Mouse (Mus musculus): ENCODE measurements around the gene Trim14. TPM values are rescaled to one million over a fixed set of nuclear protein-coding genes. Genes with fewer than 3 reads are reported as not detected.

Gene Trim14
- total RNA-seq, 2 experiments from 2014 or later, result 8.1 to 13.1 TPM

DNA sequence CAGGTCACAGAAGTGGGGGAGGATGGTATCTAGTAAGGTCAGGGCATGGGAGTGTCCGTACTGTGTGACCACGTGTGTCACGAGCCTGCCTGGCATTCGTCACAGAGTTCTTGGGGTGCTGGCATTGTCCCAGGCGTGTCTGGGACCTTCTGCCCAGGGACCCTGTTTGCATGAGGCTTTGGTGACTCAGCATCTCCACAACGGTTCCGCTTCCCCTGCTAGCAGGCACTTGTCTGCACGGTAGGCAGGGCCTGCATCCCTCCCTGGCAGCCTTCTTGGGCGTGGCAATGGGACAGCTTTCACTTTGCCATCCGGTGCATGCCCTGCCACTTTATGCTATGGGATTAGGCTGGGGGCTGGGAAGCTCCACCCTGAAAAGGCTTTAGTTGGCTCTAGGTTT, 27.9 kb upstream of the Trim14 start:
- peak; percentile 83 for ATAC-seq (replicated peaks; ENCODE audit: low FRiP score, low TSS enrichment, poor library complexity, severe bottlenecking)

DNA sequence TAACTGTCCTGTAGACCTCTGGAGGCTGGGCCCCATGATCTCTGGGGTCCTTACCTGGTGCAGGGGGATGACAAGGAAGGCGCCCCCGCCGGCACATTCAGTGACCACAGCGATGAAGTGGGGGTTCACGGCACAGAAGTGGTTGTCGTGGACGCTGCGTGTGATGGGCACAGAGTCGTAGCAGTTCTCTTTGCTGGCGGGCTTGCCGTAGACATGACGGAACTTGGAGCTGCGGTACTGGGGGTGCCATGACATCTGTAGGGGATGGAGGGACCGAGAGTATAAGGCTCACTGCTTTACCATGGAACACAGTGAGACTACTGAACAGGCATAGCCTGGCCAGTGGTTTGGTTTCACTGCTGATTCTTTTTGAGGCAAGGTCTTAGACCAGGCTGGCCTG, 26.9 kb upstream of the Trim14 start:
- no peak for ATAC-seq (replicated peaks; ENCODE audit: low FRiP score, low TSS enrichment, poor library complexity, severe bottlenecking)

DNA sequence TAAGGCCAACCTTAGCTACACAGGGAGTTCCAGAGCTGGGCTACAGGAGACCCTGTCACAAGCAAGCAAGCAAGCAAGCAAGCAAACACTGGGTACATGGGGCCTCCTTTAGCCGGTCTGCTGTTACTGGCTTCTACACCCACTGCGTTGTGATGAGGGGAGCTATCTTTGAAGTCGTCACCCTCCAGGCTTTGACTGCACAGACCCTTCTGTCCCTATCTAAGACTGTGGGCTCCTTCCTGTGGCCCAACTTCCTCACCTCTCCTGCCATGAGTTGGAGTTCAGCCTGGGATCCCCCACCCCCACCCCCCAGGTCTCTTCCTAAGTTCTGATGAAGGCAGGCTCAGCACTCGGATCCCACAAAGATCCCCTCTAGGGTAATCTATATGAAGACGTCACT, 26.1 kb upstream of the Trim14 start:
- no peak for ATAC-seq (replicated peaks; ENCODE audit: low FRiP score, low TSS enrichment, poor library complexity, severe bottlenecking)

DNA sequence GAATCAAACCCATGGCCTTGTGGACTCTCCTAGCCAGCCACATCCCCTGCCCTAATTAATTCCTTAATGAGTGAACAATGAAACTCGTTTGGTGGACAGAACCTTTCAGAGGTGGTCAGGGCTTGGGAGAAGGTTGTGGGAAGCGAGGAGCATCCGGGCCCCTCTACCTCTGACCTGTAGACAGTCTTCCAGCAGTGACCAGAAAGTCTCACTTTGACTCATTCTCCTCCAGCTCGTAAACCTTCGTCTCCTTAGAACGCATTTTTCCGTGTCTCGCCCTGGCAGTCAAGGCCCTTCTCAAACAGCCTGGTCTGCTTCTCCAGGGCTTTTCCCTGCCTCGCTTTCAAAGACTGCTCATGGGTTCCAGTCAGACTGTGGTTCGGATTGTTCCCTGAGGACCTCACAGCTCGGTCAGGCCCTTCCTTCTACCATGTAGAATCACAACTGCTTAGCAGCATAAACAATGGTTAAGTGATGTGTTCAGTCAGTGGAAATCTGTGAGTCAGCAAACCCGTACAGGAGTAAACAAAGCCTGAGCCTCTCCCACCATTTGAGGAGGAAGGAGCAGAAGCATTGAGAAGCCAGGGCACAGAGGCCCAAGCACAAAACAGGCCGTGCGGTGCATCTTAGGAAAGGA, 24.2 kb upstream of the Trim14 start:
- ATAC-seq (replicated peaks; ENCODE audit: low FRiP score, low TSS enrichment, poor library complexity, severe bottlenecking), result no peak

DNA sequence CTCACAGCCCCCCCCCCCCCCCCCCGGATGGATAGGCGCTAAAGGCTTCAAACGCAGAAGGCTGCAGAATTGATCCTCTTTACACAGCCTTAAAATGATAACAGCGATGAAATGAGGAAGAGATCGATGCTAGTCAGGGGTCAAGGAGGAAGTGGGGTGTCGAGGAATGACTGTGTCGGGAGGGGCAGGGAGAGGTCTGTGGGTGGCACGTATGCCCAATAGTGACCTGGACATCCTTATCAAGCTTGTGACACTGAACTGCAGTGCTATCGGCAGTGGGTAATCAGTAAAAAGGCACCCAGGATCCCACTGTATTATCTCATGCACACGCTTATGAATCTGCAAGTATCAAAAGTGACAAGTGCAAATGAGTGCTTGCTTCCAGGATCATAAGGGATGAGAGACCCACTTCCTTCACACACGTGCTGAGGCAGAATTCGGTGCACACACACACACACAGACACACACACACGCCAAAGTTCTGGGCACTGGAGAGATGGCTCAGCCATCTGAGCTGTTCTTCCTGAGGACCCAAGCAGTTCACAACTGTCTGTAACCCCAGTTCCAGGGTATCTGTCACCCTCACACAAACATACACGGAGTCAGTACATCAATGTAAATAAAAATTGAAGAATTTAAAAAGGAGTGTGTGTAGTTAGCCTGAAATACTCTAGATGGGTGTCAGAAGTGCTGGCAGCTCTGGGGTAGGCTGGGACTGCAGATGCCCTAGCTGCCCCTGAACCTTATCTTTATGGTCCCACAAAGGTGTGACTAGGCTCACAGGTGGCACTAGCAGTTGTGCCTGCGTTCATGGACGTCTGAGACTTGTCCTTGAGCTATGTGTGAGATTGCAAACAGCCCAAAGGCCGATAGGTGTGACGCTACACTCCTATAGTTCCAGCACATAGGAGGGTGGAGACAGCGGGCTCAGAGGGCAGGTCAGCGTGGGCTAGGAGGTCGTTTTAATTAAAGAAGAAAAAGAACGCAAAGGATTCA, 23.0 kb upstream of the Trim14 start:
- 0 out of 2 replicates have a peak, but pooled peaks have one; percentile 17 for ATAC-seq (replicated peaks; ENCODE audit: low FRiP score, low TSS enrichment, poor library complexity, severe bottlenecking)

DNA sequence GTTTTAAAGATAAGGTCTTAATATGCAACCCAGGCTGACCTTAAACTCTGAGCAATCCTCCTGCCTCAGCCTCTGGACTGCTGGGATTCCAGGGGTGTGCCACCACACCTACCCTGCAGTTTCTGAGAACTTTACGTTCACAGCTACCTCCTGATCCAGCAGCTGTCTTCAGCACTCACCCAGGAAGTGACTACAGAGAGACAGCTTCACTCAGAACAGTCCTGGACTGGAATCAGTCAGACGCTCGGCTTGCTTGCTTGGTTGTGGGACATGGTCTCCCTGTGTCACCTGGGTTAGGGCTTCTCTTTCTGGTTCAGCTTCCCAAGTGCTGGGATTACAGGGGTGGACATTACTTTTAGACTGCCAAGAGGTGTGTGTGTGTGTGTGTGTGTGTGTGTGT, 21.0 kb upstream of the Trim14 start:
- no peak for ATAC-seq (replicated peaks; ENCODE audit: low FRiP score, low TSS enrichment, poor library complexity, severe bottlenecking)

DNA sequence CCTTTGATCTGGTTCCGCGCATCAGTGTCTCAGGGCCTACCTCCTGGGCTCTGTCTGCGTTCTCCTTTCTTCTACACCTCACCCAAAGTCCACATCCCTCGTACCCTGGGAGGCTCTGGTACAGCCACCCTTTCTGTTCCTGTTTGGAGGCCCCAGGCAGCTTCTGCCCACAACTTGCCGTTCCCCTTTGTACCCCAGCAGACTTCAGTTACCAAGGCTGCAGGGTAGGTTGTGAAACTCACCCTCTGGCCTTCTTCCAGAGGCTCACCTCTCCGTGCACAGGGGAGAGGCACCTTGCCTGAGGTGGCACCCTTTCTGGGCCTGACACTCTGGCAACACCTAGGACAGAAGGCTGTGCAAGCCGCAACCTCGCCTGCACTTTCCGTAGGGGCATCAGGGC, 19.8 kb upstream of the Trim14 start:
- no peak for ATAC-seq (replicated peaks; ENCODE audit: low FRiP score, low TSS enrichment, poor library complexity, severe bottlenecking)

DNA sequence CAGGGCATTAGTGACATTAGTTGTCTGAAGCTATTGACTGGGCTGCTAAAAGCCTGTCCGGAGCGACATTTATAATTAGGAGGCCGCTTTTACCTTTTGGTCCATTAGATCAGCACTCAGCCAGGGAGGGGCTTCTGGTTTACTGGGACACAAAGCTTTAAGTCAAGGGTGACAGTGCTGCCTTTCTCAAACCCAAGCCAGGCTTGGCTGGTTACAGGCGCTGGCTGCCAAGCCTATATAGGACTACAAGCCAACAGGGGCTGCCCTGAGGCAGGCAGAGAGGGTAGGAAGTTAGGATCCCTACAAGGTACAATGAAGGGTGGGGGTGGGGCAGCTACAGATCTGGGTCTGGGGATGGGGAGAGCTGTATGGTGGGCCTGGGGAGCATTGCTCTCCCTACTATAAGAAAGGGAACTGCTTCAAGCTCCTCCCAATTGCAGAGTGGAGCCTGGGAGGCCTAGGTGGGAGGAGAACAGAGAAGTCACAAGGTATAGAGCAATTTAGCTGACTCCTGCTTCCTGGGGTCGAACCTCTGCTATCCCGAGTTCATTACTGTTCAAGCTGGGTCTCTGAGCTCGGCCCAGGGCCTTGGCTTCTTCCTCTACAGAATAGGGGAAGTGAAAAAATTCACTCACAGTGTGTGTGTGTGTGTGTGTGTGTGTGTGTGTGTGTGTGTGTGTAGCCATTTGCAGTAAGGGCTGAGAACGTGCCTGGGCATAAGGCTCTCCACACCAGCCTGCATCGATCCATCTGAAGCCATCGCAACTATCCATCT, 18.5 kb upstream of the Trim14 start:
- ATAC-seq (replicated peaks; ENCODE audit: low FRiP score, low TSS enrichment, poor library complexity, severe bottlenecking), result no peak

DNA sequence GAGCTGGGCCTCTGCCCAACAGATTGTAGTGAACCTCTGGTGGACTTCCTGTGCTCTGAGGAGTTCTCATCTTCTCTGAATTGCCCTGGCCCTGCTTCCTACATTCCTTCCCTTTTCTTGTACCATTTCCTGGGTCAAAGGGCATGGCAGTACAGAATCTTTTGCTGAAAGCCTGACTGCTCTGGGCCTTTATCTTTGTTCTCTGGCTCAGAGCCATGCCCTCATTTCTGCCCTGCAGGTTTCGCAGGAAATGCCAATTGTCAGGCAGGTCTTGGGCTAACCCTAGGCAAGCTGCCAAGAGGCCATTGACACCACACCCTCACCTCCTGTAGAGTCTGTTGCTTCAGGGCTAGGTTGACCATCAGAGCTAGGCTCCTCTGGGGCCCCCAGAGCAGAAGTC, 17.9 kb upstream of the Trim14 start:
- ATAC-seq (replicated peaks; ENCODE audit: low FRiP score, low TSS enrichment, poor library complexity, severe bottlenecking), result peak; percentile 62

DNA sequence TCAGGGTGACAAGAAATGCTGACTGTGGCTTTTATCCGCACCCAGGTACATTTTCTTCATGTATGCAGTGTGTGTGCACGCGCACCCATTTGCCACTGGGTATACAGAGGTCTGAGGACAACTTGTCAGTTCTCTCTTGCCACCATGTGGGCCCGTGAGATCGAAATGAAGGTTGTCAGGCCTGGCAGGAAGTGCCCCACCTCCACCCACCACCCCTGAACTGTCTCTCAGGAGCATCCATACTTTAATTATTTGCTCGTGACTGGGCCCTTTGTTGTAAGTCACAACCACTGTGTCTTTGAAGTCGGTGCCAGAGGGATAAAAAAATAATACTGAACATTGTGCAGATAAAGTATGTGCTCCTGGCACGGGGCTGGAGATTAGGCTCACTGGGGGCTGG, 14.5 kb upstream of the Trim14 start:
- 0 out of 2 replicates have a peak, but pooled peaks have one; percentile 31 for ATAC-seq (replicated peaks; ENCODE audit: low FRiP score, low TSS enrichment, poor library complexity, severe bottlenecking)

DNA sequence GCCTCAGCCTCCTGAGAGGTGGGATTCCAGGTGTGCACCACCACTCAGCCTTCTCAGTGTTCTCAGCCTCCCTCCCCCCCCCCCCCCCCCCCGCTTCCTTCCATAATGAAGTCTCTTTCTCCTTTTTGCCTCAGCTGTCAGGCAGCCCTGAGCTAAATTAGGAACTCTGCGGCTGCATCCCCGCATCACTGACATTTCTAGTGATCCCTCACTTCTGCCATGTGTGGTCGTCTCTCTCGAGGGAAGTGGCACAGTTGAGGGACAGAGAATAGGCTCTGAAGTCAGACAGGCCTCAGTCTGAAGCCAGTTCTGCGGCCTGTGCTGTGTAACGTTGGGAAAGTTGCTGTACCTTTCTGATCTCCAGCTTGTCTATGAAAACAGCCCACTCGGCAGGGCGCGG, 14.0 kb upstream of the Trim14 start:
- no peak for ATAC-seq (replicated peaks; ENCODE audit: low FRiP score, low TSS enrichment, poor library complexity, severe bottlenecking)

DNA sequence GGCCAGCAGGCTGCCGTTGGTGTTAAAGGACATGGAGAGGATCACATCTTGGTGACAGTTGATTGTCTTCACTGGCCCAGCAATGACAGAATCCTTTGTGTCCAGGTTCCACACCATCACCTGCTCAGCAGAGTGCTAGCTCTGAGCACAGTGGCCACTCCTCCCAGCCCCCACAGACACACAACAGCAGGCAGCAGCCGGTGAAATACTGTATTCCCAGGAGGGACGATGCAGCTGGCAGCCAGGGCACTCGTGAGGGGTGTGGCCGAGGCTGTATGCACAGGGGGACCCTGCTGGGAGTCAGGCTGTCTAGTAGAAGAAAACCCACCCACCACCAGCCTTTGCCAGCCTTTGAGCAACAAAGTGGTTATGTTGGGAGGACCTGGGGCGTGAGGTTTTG, 10.8 kb upstream of the Trim14 start:
- no peak for ATAC-seq (replicated peaks; ENCODE audit: low FRiP score, low TSS enrichment, poor library complexity, severe bottlenecking)

DNA sequence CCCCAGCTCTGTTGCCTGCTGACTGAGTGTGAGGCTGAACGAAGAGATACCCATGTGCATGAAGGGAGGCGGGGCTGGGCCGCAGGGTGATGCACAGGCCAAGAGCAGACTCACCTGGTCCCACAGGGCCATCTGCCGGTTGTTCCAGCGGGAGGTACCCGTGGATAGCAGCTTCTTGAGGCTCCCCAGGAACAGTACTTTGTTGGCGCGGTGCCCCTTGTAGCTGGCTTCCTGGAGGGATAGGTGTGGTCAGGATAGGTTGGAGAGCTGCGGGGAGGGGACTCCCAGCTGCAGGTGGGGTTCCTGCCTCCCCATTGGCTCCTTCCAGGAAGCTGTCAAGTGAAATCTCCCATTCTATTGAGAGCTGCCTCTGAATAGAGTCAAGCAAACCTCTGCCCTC, 9.6 kb upstream of the Trim14 start:
- no peak for ATAC-seq (replicated peaks; ENCODE audit: low FRiP score, low TSS enrichment, poor library complexity, severe bottlenecking)

DNA sequence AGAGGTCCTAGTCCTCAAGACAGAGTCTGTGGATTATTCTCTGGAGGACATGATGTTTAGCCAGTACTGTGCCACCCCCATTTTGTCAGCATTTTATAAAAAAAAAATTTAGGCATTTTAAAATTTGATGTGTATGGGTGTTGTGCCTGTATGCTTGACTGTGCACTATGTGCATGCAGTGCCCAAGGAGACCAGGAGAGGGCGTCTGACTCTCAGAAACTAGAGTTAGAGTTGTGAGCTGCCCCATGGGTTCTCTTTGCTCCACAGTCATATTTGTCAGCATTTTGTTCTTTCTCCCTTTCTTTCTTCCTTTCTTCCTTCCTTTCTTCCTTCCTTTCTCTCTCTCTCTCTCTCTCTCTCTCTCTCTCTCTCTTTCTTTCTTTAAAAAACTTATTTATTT, 8.4 kb upstream of the Trim14 start:
- ATAC-seq (replicated peaks; ENCODE audit: low FRiP score, low TSS enrichment, poor library complexity, severe bottlenecking), result no peak

DNA sequence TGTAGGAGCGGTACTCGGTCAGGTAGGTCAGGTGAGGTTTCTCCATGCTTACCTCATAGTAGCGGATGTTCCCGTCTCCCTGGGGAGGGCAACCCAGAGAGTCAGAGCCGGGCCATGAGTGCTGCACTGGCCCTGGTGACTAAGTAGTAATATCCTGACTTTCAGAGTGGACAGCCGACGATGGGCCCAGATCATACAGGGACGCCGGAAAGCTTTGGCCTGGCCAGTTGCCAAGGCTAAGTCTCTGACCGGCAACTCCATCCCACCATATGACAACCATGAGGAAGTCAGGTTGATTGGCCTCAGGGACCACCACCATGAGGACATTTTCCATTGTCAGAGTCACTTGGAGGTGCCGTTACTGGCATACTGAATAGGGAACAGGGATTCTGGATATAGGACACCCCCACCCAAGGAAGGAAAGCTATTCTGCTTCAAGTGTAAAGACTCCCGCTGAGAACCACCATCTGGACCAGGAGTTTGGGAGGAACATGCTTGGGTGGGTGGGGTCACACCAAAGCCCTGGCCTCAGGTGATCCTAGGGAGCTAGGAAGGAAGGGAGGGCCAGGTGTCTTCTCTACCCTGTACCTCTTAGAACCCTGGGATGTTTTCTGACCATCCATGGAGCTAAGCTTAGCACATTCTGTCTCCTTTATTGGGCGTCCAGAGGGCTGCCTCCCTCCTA, 7.6 kb upstream of the Trim14 start:
- ATAC-seq (replicated peaks; ENCODE audit: low FRiP score, low TSS enrichment, poor library complexity, severe bottlenecking), result no peak

DNA sequence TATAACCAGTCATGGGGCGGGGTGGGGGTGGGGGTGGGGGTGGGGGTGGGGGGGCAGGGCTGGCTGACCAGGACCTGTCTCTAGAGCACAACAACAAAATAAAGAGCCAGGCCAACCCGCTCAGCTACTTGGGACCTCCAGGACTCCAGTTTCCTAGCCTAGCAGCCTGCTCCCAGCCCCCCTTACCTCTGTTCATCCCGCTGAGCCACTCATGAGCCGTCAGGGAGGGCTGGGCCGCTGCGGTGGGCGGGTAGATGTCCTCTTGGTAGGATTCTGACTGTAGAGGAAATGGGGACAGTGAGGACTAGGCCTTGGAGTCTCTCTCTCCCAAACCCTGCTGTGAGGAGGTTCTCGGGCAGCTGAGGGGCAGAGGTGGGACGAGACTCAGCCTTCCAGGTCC, 5.8 kb upstream of the Trim14 start:
- ATAC-seq (replicated peaks; ENCODE audit: low FRiP score, low TSS enrichment, poor library complexity, severe bottlenecking), result no peak

DNA sequence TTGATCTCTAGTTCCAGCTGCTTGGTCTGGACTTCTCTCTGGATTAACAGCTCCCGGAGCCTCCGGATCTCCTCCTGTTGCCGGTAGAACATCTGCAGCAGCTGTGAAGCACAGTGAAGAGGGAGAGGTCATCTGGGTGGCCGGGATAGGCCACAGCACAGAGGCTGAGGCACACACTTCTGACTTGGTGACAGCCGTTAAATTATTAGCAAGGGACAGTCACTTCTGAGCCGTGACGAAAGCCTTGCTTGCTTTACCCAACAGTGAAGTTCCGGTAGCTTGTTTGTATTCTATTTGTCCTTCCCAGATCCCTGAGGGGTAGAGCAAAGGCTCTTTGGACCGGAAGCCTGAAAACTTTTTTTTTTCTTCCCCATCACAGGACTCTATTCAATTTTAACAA, 3.2 kb upstream of the Trim14 start:
- no peak for ATAC-seq (replicated peaks; ENCODE audit: low FRiP score, low TSS enrichment, poor library complexity, severe bottlenecking)

DNA sequence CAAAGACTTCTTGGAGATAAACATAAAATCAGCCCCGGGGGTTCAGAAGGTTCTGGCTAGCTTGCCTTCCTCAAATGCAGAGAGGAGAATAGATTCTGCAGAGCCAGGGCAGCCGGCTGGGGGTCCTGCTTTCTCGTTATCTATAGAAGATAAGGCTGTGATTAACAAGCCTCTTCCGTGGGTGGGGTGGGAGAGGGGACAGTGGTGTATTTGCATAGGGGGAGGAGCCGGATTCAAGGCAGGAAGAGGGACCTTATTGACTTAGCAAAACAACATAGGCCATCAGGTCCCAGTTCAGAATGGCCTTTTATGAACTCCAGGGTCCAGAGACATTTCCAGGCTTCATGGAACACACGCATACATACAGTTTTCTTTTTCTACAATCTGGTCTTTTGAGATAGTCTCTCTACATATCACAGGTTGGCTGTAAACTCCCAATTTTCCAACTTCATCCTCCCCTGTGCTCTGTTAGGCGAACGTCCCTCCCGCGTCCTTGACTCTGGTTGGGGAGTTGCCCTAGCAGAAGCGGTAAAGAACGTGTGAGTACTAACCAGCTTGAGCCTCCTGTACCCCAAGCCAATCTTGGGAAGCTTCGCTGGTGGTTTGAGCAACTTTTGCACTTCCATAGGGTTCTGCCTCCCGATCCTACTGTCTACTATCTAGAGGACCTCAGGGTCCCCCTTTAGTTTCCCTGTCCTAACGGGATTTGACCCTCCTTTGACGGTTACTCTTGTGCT, 679 bp downstream of the Trim14 start:
- no peak for ATAC-seq (replicated peaks; ENCODE audit: low FRiP score, low TSS enrichment, poor library complexity, severe bottlenecking)
